Mouse (Mus musculus) stomach, embryonic 15.5 days (tissue): ENCODE data around the gene Phf24. TPM values are rescaled to one million over a fixed set of nuclear protein-coding genes. Genes with fewer than 3 reads are reported as not detected.

Experiments
- ATAC-seq: fragments of 200-750 bp; cut with Nextera tagmentation; 2 replicates; pipeline ENCODE4 v1.8.0; 2017; ENCODE audit warnings: low read depth, moderate number of reproducible peaks, moderate TSS enrichment; ENCODE audit not compliant: insufficient read depth, low FRiP score
- H3K27ac ChIP-seq: fragments of 300-500 bp; sonication (generic); 2 replicates; pipeline ENCODE4 v1.5.1; 2015; ENCODE audit warnings: mild to moderate bottlenecking, inconsistent platforms
- H3K27me3 ChIP-seq: fragments of 300-500 bp; sonication (generic); replicated peaks from 2 replicates; pipeline ENCODE4 v1.6.1; 2015; ENCODE audit warnings: inconsistent platforms
- H3K36me3 ChIP-seq: fragments of 300-500 bp; sonication (generic); 2 replicates; pipeline ENCODE4 v1.6.1; 2015; ENCODE audit warnings: inconsistent platforms
- H3K4me1 ChIP-seq: fragments of 300-500 bp; sonication (generic); 2 replicates; pipeline ENCODE4 v1.6.1; 2015; ENCODE audit warnings: inconsistent platforms
- H3K4me2 ChIP-seq: fragments of 300-500 bp; sonication (generic); 2 replicates; pipeline ENCODE4 v1.6.1; 2015; ENCODE audit warnings: mild to moderate bottlenecking, inconsistent platforms
- H3K4me3 ChIP-seq: fragments of 300-500 bp; sonication (generic); replicated peaks from 2 replicates; pipeline ENCODE4 v1.5.1; 2015; ENCODE audit warnings: inconsistent platforms
- H3K9ac ChIP-seq: fragments of 300-500 bp; sonication (generic); 2 replicates; pipeline ENCODE4 v1.6.1; 2015; ENCODE audit warnings: inconsistent platforms
- H3K9me3 ChIP-seq: fragments of 300-500 bp; sonication (generic); 2 replicates; pipeline ENCODE4 v1.6.1; 2016; ENCODE audit warnings: inconsistent platforms
- WGBS: fragments of 180-500 bp; shearing (Covaris S2); methylation state at CpG from one replicate; pipeline ENCODE4 v1.1.7; 2015; 5-methylcytosine and 5-hydroxymethylcytosine counted together
- polyA plus RNA-seq: library from polyadenylated mRNA; unstranded; fragments of >200 nt; fragmentation: Nextera tagmentation; extraction: Ambion mirVana; gene quantifications from 2 replicates; pipeline ENCODE4 v1.2.1, GENCODE M21; 2015

Gene Phf24
- 1.1 and 2.1 TPM in 2 replicates for polyA plus RNA-seq

DNA sequence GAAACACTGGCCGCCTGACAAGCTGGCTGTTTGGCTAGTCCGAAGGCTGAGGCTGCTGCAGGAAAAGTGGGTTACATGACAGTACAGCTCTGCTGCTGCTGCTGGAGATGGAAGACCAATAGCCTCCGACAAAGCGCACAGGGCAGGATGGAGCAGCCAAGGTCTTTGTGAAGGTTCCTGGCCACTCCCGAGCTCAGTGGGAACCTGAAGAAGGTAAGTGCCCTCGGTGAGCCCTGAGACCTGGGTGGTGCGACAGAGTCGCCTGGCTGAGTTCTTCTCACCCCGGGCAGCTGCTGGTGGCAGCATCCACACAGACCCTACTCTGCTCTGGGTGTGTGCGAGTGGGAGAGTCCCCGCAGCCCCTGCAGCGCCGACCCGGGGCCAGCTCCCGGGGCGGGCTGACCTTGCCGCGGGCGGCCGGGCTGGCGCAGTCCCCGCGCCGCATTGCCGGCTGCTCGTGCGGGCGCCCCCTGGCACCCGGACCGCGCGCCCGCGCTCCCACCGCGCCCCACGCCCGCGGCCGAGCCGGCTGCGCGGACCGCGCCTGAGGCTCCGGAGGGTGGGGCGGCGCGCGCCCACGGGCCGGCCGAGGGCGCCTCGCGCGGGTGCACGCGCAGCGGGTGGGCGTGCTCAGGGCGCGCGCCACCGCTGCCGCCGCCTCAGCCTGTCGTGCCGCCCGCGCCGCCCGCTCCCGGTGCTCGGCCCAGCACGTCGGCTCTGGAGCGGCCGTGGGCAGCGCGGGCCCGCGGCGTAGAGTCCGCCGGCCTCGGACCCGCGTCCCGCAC lies at the start of gene Phf24:
Gene Phf24, plus strand, starts transcription at position 44 of the 785 bp plus-strand sequence.
- under 1% methylated on average over 59 of the region's 90 CpGs for WGBS
- Histone ChIP-seq H3K4me2 (peak within 1 kb of the TSS; percentile 90), H3K9me3 (no peaks in the 10 kb centered on the region), H3K27ac (no peak within 1 kb of the TSS), H3K36me3 (no peaks in the 10 kb centered on the region), H3K27me3 (peaks cover 39% of the 10 kb centered on the region), H3K4me3 (peak within 1 kb of the TSS; percentile 54), H3K9ac (peak within 1 kb of the TSS; percentile 47), H3K4me1 (no peaks in the 10 kb centered on the region; the same call in 1 of the 2 replicates)
- ATAC-seq: peak; percentile 73

DNA sequence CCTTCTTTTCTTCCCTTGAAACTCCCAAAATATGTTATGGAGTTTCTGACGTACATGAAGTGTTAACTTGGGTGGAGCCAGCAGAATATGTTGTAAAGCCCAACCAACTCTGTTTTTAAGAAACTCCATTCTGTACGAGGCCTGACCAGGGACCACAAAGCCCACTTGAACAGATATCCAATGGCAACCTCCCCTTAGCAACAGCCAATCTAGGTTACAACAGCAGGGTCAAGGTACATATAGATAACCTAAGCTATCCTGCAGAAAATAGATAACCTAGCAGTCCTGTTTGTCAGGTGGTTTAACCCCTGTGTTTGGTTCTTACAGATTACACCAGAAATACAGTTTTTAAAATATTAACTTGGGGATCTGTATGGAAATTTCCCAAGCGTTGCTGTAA lies 49.1 kb upstream of the Phf24 start:
- no peaks in the 10 kb centered on the region for H3K4me1 ChIP-seq
- H3K9me3 ChIP-seq: no peaks in the 10 kb centered on the region
- no peak overlapping the region for H3K9ac ChIP-seq
- no peaks in the 10 kb centered on the region for H3K27me3 ChIP-seq
- no peaks in the 10 kb centered on the region for H3K36me3 ChIP-seq
- WGBS: 47% methylated on average over 3 of the region's 3 CpGs
- ATAC-seq: peak; percentile 79
- H3K4me2 ChIP-seq: no peak overlapping the region
- no peak overlapping the region for H3K4me3 ChIP-seq
- no peak overlapping the region for H3K27ac ChIP-seq

DNA sequence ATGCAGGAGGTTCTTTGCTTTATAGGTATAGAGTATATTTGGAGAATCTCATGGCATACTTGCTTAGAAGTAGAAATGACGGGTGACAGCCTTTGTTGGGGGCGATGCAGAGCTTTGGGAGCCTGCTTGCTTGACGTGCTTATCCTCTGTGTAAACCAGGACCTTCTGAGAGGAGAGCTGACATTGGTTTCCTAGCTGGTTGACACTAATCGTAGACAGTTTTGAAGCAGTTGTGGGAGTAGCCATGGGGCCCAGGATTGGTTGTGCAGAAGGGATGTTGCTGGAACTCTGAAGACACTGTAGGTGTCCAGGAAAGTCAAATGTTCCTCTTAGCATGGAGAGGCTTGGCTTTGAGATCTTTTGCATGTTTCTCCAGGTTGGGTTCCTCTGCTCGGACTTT lies 48.3 kb upstream of the Phf24 start:
- 83% methylated on average over 5 of the region's 5 CpGs for WGBS
- no peaks in the 10 kb centered on the region for H3K9me3 ChIP-seq
- ATAC-seq: no peak
- H3K4me1 ChIP-seq: no peaks in the 10 kb centered on the region
- H3K4me3 ChIP-seq: no peak overlapping the region
- no peaks in the 10 kb centered on the region for H3K36me3 ChIP-seq
- no peak overlapping the region for H3K9ac ChIP-seq
- H3K27ac ChIP-seq: no peak overlapping the region
- no peak overlapping the region for H3K4me2 ChIP-seq
- no peaks in the 10 kb centered on the region for H3K27me3 ChIP-seq

DNA sequence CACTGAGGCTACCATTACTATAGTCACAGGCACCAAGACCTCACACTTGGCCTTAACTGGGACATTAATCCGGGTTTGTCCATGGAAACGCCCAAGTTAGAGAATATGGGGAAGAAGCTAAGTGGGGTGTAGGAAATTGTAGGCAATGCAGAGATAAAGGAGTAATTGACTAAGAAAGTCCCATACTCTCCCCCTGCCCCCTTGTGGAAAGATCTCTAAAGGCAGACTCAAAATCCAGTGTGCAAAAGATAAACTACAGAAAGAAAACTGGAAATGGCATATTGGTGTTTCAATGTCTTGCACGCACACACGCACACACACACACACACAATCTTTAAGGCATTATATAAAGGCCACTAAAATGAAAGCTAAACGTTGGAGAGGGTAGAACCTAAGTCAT lies 45.7 kb upstream of the Phf24 start:
- ATAC-seq: no peak
- H3K4me2 ChIP-seq: no peak overlapping the region
- H3K27me3 ChIP-seq: no peaks in the 10 kb centered on the region
- H3K9ac ChIP-seq: no peak overlapping the region
- no peak overlapping the region for H3K27ac ChIP-seq
- no peaks in the 10 kb centered on the region for H3K36me3 ChIP-seq
- no peaks in the 10 kb centered on the region for H3K4me1 ChIP-seq
- 77% methylated on average over 5 of the region's 5 CpGs for WGBS
- H3K9me3 ChIP-seq: no peaks in the 10 kb centered on the region
- H3K4me3 ChIP-seq: no peak overlapping the region

DNA sequence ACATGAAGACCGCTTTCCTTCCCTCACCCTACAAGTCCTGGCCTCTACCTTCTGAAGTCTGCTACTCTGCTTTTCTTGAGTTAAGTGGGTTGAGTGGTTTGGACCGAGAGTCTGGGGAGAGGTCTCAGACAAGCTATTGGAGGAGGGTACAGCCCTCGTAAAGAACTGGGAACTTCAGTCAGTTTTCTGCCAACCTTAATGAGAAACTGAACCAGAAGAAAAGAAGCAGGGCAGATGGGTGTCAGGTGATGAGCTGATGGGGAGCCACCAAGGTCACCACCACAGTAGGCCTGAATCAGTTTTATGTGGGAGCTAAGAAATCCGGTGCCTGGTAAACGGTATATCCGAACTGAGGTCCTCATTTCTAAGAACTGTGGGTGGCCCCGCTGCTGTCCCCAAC lies 44.3 kb upstream of the Phf24 start:
- ATAC-seq: no peak
- no peaks in the 10 kb centered on the region for H3K36me3 ChIP-seq
- no peak overlapping the region for H3K27ac ChIP-seq
- no peaks in the 10 kb centered on the region for H3K27me3 ChIP-seq
- no peak overlapping the region for H3K4me3 ChIP-seq
- no peak overlapping the region for H3K9ac ChIP-seq
- H3K4me1 ChIP-seq: no peaks in the 10 kb centered on the region
- H3K9me3 ChIP-seq: no peaks in the 10 kb centered on the region
- no peak overlapping the region for H3K4me2 ChIP-seq
- WGBS: 92% methylated on average over 7 of the region's 7 CpGs

DNA sequence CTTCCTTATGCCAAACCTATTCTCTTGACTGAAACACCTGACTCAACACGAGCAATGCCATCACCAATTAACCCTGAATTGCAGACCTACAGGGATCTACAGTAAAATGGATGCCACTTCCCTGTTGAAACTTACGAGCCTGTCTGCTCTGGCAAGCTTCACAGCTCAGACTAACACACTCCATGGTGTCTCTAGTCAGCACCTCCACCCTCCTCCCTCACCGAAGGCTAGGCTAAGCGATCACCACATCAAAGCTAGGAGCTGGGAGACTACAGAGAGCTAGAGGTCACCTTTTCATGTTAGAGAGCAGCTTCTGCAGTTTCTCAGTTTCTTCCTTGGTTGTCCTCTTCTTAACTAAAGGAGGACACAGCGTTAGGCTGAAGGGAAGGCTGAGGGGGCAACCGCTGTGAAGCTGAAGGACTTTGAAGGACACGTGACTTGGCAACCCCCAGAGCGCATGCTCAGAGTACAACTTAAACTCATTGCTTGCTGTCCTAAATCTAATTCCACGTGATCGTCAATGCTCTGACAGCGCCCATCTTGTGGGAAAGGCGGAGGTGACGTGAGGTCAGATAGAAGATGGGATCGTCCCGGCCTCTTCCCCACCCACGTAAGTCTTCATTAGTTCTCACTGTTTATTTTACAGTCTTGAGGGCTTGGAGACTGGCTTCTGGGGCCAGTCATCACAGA lies 43.6 kb upstream of the Phf24 start:
- ATAC-seq: no peak
- Histone ChIP-seq H3K9me3 (no peaks in the 10 kb centered on the region), H3K4me1 (no peaks in the 10 kb centered on the region), H3K9ac (no peak overlapping the region), H3K4me3 (no peak overlapping the region), H3K36me3 (no peaks in the 10 kb centered on the region), H3K4me2 (no peak overlapping the region), H3K27ac (no peak overlapping the region), H3K27me3 (no peaks in the 10 kb centered on the region)
- 67% methylated on average over 16 of the region's 16 CpGs for WGBS

DNA sequence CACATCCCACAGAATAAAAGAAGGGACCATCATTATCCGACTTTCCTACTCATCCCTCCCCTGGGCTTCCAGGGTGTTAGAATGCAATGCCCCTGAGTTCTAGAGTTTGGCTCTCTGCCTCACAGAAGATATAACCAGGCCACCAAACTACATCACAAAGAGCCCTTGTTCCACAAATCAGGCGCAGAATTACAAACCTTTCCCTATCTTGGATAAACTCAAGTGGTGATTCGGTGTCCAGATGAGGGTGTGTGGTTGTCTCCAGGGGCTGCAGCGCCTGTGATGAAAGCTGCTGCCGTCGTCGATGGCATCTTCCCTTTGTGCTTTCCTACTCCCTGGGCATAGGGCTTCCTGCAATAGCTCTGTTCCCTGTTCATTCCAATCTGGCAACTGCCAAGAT lies 42.3 kb upstream of the Phf24 start, which contains the start of gene Fam205c:
Gene Fam205c, minus strand, starts transcription at position 101 of the 400 bp plus-strand sequence.
- no peaks in the 10 kb centered on the region for H3K4me1 ChIP-seq
- H3K36me3 ChIP-seq: no peaks in the 10 kb centered on the region
- no peak within 1 kb of the TSS for H3K4me3 ChIP-seq
- 88% methylated on average over 7 of the region's 7 CpGs for WGBS
- no peak within 1 kb of the TSS for H3K27ac ChIP-seq
- H3K9ac ChIP-seq: no peak within 1 kb of the TSS
- H3K27me3 ChIP-seq: no peaks in the 10 kb centered on the region
- H3K4me2 ChIP-seq: no peak within 1 kb of the TSS
- no peaks in the 10 kb centered on the region for H3K9me3 ChIP-seq
- no peak for ATAC-seq

DNA sequence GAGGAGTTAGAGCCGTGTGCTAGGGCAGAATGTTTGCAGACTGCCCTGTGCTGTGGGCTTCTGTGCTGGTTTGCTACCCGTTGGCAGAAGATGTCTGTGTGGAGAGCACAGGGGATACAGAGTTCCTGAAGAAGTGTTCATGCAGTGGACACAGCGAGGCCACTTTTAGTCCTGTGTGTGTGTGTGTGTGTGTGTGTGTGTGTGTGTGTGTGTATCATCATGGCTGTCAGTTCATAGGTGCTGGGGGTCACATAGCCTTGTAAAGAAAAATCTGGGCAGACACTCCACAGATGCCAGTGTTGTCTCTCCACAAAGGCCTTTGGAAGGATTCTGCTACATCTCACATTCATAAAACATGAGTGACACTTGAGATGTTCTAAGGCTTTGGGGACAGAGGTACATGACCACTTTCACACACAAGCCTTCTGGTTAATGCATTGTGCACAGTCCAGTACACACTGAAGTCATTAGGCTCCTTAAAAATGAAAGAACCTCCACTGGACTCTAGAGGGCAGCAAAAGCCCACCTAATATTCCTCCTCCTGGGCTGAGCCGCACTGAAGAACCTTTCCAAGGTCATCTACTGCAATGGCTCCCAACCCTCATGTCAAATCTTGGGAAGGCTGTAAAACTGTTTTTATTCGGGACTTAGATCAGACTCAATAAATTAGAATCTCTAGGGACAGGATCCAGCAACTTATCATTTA lies 39.7 kb upstream of the Phf24 start:
- H3K4me1 ChIP-seq: no peaks in the 10 kb centered on the region
- WGBS: 36% methylated on average over 5 of the region's 5 CpGs
- no peak overlapping the region for H3K4me2 ChIP-seq
- H3K4me3 ChIP-seq: no peak overlapping the region
- H3K27me3 ChIP-seq: no peaks in the 10 kb centered on the region
- no peak overlapping the region for H3K9ac ChIP-seq
- H3K9me3 ChIP-seq: no peaks in the 10 kb centered on the region
- no peaks in the 10 kb centered on the region for H3K36me3 ChIP-seq
- ATAC-seq: peak; percentile 83; the same call in 1 of the 2 replicates
- no peak overlapping the region for H3K27ac ChIP-seq

DNA sequence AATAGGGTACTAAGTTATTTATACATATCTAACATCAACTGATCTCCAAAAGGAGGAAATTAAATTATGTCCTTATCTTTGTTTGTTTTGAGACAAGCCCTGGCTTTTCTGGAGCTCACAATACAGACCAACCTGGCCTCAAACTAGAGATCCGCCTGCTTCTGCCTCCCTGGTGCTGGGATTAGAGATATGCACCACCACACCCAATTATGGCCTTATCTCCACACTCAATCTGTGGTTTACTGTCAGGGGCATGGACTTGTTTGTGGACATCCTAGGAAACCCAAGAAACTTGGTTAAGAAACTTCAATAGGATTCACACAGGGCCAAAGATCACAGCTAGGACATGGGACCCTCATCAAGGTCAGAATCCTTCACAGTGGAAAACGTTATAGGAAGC lies 38.8 kb upstream of the Phf24 start:
- H3K4me2 ChIP-seq: no peak overlapping the region
- no peak overlapping the region for H3K27ac ChIP-seq
- H3K4me1 ChIP-seq: no peaks in the 10 kb centered on the region
- ATAC-seq: peak; percentile 45; the same call in 1 of the 2 replicates
- no peak overlapping the region for H3K9ac ChIP-seq
- WGBS: 72% methylated on average over 2 of the region's 2 CpGs
- no peaks in the 10 kb centered on the region for H3K27me3 ChIP-seq
- no peaks in the 10 kb centered on the region for H3K36me3 ChIP-seq
- H3K4me3 ChIP-seq: no peak overlapping the region
- no peaks in the 10 kb centered on the region for H3K9me3 ChIP-seq

DNA sequence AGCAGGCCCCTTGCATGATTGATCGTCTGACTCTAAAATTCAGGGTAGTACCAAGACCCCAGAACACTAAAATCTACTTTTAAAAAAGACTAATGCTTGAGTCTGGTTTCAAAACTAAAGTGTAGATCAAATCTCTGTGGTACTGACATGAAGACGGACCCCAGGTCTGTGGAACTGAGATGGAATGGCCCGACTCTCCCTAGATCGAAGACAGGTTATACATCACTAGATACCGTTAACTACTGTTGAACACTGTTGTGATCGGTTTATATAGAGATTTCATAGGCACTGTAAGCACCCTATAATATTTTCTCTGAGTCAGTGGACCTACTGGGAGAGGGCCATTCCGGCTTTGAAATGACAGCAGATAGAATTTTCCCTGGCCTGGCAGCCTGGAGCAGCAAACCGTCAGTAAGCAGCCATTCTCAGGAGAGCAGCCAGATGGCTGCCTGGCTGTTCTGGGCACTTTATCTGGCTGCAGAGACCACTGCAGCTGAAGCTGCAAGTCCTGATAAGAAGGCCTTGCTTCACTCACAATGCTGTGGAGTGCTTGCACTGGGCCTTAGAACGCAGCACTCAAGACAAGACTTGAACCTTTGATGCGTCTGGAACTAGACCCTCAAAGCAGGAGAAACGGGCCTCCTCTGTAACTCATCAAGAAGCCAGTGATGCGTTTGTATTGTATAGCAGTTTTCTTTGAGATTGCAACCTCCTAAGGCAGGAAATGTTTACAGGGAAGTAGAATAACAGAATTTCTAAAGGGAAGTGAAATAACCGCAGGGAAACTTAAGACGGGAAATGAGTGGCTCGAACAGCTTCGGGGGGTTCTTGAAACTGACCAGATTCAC lies 36.4 kb upstream of the Phf24 start:
- Histone ChIP-seq H3K36me3 (no peaks in the 10 kb centered on the region), H3K9me3 (no peaks in the 10 kb centered on the region), H3K4me2 (no peak overlapping the region), H3K4me3 (no peak overlapping the region), H3K4me1 (no peaks in the 10 kb centered on the region), H3K27ac (no peak overlapping the region), H3K9ac (no peak overlapping the region), H3K27me3 (no peaks in the 10 kb centered on the region)
- 72% methylated on average over 16 of the region's 16 CpGs for WGBS
- peak; percentile 91 for ATAC-seq

DNA sequence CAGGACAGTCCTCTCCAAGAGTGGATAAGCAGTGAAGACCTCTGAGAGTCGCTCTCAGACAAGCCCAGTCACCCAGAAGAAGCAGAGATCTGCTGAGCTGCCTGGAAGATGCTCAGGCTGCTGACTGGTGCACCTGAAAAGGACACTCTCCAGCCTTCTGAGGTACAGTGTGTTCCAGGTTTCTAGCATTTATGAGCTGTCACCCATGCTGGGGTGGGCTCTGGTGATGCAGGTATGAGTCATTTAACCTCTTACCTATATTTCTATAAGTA lies 35.8 kb upstream of the Phf24 start:
- Histone ChIP-seq H3K9ac (no peak overlapping the region), H3K27me3 (no peaks in the 10 kb centered on the region), H3K9me3 (no peaks in the 10 kb centered on the region), H3K4me1 (no peaks in the 10 kb centered on the region), H3K4me3 (no peak overlapping the region), H3K27ac (no peak overlapping the region), H3K36me3 (no peaks in the 10 kb centered on the region), H3K4me2 (no peak overlapping the region)
- 37% methylated on average over 1 of the region's 1 CpGs for WGBS
- ATAC-seq: no peak
